Mouse (Mus musculus) monocyte, adult 2 months (primary cell): ENCODE results near the gene Cnga4.
"Not testable (repeated sequence)": the region's sequence is repeated elsewhere in the genome, so short reads cannot be mapped to it uniquely, and the experiment has no call there.

Experiments used
- DNase-seq, 2 experiments: peaks; one replicate each; pipeline ENCODE4 v3.0.0; 2022; ENCODE audit warnings: low spot score in 2 of 2, low read depth in 1 of 2

The Cnga4 gene

DNA sequence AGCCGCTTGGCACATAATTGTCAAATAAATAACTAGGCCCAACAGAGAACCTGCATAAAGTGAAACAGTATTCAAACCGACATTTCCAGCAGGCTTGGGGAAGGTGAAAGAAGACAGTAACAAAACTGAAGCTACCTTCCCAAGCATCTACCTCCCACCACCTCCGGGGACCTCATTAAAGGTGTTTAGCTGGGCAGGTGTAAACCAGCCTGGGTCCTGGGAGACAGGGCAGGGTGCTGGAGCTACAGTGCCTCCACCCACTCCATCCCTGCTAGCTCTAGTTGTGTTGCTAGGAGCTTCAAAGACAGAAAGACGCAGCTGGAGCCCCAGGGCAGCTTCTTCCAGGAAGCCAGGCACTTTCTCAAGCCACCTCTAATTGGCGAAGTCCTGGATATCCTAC lies at the start of gene Cnga4:
Gene Cnga4, plus strand, starts transcription at position 301 of the 400 bp plus-strand sequence.
- no peak for DNase-seq

DNA sequence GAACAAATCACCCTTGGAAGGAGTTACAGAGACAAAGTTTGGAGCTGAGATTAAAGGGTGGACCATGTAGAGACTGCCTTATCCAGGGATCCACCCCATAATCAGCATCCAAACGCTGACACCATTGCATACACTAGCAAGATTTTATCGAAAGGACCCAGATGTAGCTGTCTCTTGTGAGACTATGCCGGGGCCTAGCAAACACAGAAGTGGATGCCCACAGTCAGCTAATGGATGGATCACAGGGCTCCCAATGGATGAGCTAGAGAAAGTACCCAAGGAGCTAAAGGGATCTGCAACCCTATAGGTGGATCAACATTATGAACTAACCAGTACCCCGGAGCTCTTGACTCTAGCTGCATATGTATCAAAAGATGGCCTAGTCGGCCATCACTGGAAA lies 48.3 kb upstream of the Cnga4 start:
- not testable (repeated sequence) for DNase-seq

DNA sequence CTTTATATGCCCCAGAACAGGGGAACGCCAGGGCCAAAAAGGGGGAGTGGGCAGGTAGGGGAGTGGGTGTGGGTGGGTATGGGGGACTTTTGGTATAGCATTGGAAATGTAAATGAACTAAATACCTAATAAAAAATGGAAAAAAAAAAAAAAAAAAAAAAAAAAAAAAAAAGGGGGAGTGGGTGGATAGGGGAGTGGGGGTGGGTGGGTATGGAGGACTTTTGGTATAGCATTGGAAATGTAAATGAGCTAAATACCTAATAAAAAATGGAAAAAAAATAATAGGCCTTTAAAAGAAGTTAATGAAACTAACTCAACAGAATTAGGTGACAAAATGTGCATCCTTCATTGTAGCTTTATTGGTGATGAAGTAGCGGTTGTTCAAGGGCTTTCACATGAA lies 47.9 kb upstream of the Cnga4 start:
- DNase-seq: not testable (repeated sequence)

DNA sequence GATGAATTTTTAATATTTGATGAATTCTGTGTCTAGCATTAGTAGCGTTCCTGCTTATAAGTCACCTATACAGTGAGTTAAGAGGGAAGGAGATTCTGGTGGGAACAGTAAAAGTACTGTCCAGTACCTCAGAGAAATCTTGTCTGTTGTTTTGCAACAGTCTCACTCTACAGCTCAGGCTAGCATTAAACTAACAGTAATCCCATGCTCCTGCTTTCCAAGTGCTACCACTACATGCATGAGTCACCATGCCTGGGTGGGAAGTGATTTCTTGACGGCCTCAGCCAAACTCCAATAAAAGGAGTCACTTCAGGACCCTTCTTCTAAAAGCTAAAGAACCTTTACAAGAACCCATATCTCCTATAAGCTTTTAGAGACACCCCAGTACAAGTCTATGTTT lies 42.7 kb upstream of the Cnga4 start:
- no peak for DNase-seq

DNA sequence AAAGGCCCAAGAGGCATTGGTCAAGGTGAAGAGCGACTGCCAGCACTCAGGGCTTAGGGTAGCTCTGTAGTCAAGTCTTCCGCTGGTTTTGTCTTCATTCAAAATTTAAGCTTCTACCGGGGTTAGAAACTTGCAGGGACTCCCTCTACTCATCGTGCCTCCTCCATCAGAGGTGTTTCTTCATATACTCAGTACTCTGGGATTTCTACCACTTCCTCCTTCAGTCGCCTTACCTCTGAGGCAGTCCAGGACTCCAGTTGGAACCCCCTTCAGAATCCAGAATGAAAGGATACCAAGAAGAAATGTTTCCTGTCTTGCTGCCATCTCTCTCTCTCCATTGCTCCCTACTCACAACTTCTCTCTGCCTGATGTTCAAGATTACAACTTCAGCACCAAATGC lies 37.1 kb upstream of the Cnga4 start:
- DNase-seq: no peak

DNA sequence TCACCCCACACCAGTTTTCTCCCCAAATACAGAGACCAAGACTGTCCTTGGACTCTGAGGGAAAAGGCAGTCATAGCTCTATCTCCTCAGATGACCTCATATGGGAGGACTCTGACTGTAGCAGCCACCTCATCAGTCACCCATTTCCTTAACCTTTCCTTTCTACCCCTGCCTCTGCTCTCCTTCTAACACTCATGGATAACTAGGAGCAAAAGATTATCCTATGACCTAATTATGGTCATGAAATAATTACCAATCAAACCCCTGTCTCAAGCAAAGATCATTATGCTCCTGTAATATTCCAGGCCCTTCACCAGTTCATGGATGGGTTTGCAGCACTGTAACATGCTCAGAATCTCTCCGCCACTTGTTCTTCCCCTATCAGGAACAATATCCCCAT lies 36.4 kb upstream of the Cnga4 start, which contains the start of gene Olfr692:
Gene Olfr692, plus strand, starts transcription at position 301 of the 400 bp plus-strand sequence.
- DNase-seq: no peak

DNA sequence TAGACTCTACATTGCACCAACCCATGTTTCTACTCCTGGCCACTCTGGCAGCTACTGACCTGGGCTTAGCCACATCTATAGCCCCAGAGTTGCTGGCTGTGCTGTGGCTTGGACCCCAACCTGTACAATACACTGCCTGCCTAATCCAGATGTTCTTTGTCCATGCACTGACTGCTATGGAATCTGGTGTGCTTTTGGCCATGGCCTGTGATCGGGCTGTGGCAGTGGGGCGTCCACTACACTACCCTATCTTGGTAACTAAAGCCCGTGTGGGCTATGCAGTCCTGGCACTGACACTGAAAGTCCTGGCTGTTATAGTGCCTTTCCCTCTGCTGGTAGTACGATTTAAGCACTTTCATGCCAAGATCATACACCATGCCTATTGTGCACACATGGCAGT lies 35.8 kb upstream of the Cnga4 start:
- no peak for DNase-seq

DNA sequence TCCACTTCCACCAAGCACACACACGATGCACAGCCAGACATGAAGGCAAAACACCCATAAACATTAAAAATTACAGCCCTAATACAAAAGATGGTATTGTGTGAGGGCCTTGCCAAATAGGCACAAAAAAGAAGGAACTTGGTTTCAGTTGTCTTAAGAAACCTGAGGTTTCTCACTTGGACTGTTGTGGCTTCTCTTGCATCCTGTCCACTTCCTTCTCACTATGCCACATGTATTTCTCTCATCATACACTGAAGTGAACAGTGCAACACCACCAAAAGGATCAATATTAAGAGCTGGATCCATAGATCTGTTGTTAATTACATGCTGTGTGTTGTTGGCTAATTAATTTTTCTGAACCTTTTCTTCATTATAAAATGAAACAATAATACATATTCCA lies 31.5 kb upstream of the Cnga4 start:
- DNase-seq: no peak

DNA sequence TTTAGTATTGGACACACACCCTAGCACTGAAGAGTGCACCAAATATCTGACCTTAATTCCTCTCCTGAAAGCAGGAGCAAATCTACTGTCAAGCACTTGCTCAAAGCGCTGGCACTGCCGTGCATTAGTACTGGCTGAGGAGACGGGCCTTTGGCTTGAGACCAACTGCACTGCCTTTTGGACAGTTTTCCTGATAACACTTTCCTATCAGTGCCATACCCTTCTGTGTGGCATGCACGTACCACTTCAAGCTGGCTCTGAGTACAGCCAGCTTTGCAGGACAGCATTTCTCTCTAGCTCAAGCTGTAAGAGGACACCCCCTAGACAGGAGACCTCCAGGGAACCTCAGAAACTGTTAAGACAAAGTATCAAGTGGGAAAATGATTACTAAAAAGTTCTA lies 30.9 kb upstream of the Cnga4 start:
- no peak for DNase-seq

DNA sequence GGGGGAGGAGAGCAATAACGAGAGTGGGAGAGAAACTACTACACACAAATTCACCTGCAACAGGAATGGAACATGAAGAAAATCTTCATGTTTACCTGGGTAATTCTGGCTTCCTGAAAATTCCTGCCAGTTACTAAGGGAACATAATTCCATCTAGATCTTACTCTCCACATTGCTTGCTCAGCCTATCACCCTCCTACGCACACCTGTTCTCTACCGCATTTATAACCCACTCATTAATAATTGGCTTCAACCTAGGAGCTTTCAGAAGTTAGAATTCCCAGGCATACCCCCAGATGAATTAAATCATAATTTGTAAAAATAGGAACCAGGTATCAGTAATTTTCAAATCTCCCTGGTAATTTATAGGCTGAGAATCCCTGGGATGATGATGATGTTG lies 30.4 kb upstream of the Cnga4 start:
- no peak for DNase-seq

DNA sequence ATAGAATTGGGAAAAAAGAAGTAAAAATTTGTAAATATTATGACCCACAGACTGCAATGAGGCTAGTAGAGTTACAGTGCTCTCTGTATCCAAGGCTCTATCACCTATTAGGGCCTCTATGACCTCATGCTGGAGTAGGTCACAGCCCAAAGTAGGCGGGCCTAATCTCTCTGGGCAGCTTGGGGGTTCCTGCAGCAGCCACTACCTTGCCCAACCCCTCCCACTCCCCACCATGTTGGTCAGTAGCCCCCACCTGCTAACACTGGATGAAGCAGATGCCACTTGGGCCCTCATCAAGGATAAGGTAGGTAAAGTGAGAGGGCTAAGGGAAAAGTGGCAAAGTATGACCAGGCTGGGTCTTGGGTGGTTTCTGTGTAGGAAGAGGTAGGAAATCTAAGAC lies 29.5 kb upstream of the Cnga4 start, which contains the start of gene Gm5901:
Gene Gm5901, plus strand, starts transcription at position 173 of the 400 bp plus-strand sequence.
- DNase-seq: no peak

DNA sequence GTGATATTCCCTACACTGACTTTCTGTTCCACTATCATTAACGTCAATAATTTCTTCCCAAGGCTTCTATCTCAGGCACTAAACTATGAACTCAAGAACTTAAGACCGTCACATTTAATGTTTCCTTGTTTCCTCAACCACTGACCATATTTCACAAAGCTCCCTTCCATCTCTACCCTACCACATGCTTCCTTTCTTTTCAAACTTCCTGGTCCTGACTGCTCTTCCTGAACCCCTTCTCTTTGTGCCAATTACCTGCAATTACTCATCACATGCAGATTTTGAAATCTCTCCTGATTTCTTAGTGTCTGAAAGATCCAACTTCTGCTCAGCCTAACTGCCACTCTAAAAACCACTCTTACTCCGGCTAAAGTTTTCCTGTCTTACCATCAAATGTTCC lies 24.0 kb upstream of the Cnga4 start:
- DNase-seq: no peak

DNA sequence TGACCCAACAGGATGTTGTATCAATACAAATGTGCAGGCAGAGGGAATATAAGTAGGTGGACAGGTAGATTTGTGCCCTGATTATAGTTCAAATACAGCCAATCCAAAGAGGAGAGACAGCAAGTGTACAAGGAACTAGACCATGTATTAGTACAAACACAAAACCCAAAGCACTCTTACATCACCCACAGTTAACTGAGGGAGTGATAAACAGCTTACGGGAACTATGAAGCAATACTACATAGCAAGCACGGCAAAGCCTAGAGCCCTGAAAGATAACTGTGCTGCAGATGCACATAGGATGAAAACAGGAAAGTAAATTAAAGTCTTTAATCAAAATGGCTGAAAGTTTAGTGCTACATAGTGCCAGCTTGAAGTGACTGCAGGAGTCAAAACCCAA lies 16.7 kb upstream of the Cnga4 start:
- DNase-seq: no peak

DNA sequence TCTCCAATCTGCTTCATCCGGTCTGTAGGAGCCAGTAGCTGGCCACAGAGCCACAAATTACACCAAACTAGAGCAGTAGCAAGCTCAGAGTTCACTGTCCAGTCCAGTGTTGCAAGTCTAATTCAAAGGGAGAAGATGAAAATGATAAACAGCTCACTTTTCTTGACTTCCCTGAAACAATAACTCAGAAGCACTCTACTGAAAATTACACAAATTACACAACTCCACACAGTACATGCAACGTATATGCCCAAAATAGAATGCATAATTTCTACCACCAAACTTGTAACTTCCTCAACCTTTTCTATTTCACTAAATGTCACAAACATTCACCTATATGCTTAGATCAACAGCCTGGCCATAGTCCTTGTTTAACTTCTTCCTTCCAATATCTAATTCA lies 14.1 kb upstream of the Cnga4 start:
- DNase-seq: no peak

DNA sequence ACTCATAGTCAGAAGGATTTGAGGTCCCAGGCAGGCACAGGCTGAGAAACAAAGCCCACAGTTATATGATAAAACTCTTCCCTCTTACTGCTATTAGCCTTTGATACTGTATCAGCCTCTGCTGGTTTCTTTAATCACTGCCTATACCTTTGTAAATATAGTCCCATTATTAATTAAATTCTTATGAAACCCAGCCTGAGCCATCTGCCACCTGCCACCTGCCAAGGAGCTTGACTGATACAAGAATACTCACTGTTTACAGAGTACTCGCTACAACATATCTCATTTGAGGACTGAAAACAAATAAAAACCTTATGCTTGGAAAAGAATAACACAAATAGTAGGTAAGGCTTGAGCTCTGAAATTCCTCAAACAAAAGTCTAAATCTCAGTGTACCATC lies 9.8 kb upstream of the Cnga4 start:
- DNase-seq: no peak

DNA sequence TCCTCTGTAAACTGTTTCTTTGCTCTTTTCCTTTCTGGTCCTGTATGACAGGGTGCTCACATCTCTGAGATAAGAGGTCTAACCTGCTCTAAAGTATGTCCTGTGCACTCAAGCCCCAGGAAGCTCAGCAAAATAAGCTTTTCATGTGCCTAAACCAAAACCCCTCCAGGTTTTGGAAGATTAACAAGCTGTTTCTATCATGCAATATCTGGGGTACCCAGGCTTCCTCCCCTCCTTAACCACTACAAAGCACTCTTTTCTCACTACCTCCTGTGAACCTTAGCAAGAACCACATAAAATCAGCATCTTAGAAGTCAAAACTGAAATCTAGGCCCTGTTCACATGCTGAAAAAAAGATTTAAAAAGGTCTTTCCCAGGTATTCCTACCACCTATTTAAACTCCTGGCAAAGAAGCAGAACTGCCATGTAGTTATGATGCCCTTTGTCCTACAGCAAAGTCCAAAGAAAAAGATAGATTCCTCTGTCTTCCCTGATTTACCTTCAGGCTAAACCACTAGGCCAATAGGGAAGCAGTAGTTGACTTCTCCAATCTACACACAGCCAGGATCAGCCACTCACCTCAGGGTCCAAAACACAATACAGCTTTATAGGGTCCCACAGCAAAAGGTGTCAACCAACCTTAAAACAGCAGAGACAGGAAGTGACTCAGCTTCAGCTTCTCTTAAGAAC lies 9.1 kb upstream of the Cnga4 start:
- no peak for DNase-seq

DNA sequence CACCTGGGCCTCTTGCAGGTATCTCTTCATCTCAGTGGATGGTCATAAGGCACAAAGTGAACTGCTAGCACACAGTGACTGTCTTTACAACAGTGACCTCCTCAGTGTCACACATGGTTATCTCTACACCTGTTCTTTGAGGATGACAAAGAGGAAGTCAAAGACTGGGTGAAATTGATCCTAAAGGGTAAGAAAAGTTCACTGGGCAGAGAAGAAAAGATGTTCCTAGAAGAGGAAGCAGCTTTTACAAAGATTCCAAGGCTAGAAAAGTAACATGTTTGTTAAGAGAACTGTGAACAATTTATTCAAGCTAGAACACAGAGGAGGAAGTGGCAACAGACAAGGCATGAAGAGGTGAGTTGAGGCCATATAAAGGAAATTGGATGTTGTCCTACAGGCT lies 8.2 kb upstream of the Cnga4 start:
- DNase-seq: no peak

DNA sequence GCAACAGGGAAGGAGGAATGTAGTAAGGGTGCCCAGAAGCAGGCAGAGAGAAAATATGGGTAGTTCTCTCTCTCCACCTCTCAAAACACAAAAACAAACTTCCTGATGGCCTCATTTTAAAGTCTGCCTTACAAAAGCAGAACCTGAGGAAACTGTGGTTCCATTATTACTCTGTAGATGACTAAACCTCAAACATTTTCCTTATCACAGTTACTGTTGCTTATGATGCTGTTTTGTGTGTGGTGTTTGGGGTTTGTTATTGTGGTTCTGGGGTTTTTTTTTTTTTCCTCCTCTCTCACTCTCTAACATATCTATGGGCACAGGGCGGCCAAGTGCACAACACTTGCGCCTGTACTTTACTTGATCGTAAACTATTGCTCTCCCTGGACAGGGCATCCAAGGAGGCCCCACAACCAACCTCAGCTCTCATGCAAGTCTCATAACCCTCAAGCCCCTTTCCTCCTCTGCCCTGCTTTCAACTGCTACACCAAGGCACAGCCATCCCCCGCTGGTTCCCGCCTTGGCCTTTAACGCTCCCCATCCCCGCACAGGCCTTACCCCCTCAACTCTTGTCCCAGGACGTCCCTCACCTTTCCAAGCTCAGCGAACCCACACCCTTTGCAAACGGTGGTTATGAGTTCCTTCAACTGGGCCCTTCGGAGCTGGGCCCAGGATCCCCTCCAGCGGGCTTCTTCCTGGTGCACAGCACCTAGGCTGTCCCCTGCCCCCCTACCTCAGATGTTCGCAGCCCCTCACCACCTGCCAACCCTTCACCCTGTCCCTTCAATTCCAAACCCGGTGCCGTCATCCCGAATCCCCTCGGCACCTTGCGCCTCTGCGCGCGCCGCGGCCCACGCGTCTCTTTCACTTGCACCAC lies 5.1 kb upstream of the Cnga4 start:
- peak; percentile 1 to 6 for DNase-seq

DNA sequence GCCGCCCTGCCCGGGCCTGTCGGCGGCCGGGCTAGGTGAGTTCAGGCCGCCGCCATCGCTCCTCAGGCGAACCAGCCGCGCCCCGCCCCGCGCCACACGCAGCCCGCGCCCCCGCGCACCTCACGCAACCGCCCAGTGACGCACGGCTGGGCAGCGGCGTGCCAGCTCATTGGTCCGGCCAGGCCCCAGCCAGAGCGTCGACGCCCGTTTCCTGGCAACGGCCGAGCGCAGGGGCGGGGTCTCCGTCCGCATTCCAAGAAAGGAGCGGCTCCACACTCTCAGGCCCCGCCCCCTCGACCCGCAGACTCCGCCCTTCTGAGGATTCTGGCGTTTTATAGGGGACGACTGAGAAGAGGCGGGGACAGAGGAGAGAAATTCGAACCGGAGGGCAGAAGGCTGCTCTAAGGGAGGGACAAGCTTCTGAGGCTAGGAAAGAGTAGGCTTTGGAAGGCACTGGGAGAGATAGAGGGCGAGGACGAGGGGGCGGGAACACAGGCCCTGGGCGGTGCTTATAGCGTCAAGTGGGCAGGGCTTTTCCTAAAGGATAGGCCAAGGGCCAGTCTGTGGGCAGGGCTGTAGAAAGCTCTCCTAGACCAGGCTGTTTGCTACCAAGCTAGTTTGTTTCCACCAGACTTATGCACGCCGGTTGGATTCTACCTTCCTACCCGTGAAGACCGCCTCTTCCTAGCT lies 4.3 kb upstream of the Cnga4 start, which contains the start of gene Fam160a2:
Gene Fam160a2, minus strand, starts transcription at position 120 of the 690 bp plus-strand sequence.
- peak; percentile 94 to 95 for DNase-seq

DNA sequence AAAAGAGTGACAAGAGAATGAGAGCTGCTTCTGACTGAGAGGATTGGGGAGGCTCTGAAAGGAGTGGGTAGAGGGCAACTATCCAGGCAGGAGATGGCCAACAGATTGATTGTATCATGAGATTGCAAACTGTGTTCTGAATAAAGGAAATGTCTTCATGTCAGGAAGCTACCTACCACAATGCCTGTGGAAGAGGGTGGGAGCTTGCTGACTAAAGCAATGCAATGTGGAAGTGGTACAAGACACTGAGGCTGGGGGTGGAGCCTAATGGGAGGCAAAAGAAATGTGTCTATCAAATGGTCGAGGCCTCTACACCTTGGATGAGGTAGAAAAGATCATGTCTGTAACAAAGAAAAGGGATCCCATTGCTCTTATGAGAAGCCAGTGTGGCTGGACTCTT lies 2.0 kb downstream of the Cnga4 start:
- DNase-seq: no peak

DNA sequence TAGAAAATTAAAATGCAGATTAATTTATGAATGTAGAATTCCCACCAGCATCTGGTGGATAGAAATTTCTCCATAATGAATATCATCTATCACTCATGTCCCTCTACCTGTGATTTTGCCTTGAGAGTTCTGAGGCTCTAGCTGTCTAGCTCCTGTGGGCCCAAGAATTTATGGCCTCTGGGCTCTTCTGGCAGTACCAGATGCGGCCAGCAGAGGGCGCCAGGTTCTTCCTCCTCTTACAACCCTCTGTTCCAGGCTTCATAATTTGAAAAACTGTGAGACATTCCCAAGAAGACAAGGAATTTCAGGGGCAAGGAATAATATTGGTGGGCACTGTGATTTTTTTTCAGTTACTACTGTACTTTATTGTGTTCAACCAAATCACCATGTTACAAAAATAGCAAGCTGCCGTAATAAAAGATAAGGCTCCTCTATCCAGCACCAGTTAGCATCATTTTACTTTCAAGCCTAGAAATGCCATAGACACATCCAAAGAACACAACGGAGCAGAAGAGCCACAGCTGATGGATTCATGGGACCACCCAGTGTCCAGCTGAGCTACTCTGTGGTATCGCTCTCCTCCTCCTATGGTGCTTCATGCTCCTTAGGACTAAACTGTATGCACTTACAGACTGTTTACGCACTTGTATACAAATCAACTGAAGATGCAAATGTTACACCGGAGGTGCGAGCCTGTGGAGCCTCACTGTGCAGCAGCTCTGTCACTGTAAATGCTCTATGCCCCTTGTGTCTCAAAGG lies 7.7 kb downstream of the Cnga4 start:
- DNase-seq: peak in 1 of 2 experiments; percentile 34
